Mouse (Mus musculus): ENCODE measurements around the gene Ndst4. TPM values are rescaled to one million over a fixed set of nuclear protein-coding genes. Genes with fewer than 3 reads are reported as not detected.
A peak's percentile ranks its signal among the peaks of the same experiment; 100 is the strongest.

Ndst4 gene
- polyA plus RNA-seq, 1 experiment = 4.0 TPM

DNA sequence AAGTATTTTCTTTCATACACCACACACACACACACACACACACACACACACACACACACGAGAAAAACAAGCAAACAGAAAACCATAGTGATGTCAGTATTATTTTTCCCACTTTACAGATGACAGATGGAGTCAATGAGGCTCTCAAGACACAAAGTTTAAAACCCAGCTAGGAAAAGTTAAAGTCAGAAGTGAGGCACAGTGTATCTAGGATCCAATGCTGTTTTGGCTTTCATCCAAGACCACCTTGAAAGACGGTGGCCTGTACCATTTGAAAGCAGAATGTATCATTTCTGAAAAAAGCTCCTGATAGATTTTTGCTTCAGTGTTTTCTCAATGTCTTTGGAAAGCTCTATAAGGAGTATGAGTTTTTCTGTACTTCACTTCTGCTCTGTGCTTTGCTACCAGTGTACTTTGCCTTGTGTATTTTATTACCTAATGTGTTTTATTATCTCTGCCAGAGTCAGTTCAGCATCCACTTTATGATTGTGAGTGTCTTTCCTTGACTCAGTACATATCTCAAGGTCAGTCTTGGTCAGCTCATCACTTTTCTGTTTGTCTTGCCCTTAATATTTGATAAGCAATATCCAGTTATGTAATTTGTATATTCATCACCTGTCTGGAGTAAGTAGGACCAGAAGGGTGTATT lies 257.1 kb downstream of the Ndst4 start:
- no peak for DNase-seq (ENCODE audit: low read depth)
- TF ChIP-seq CTCF (IDR thresholded peaks at IDR 0.05; ENCODE audit: borderline replicate concordance, extremely low read depth, insufficient read depth, insufficient read length) (no peak), POLR2A (IDR thresholded peaks at IDR 0.05; ENCODE audit: borderline replicate concordance, extremely low read depth, insufficient read depth, insufficient read length, poor library complexity, severe bottlenecking) (no peak)

DNA sequence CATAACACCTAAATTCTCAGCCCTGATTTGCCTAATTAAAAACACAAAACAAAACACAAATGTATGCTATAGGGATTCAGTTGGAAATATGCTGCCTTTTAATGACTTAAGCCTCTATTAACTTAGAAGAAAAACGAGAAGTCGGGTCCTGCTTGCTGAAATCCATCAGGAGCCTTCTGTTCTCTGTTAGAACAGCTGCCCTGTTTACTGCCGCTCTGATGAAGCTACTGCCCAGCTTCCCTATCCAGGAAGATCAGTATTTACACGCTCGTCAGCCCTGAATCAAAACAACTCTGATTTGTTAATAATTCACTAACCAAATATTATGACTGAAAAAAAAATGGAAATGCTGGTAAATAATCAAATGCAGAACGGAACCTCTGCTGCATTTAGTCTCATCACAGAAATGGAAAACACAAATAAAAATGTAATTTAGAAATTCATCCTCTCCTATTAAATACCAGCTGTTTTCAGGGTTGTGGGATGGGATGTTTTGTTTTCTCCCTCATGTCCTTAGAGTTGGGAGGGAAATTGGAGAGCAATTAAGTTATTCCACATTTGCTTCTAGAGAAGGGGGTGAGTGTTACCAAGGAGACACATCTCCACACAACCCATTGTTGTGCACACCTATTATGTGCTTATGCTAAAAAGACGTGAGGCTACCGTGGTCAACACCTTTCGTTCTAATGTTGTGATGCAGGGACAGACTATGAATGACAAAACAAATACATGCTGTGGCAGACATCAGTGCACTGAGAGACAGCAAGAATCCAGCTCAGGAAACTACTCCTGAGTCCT lies 270.3 kb downstream of the Ndst4 start:
- no peak for TF ChIP-seq CTCF (IDR thresholded peaks at IDR 0.05; ENCODE audit: borderline replicate concordance, extremely low read depth, insufficient read depth, insufficient read length)
- peak; percentile 54 for DNase-seq (ENCODE audit: low read depth)

DNA sequence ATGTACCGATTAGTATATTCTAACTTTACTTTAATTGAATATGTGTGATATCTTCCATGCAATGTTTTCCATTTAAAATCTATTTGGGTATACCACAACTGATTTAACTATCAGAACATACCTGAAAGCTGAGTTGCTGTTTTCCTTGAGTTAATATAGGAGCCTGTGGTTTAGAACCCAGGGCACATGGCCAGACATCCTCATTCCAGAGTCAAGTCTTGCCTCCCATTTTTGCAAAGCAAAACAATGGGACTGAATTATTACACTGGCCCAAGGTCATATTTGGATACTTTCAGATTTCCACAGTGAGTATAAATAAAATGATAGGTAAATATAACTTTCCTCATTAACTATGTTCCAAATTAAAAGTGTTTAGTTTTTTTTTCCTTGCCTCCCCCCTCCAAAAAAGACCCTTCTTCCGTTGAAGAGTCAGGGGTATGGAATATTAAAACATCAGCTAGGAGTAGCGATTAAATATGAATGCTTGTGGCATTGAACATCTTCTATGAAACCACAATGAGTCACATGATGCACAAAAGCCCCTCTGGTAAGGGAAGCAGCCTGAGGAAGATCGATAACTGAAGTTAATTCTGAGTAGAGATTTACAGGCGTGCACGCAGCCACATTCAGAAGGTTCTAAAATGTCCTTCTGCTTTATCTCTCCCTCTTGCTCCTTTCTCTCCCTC lies 271.5 kb downstream of the Ndst4 start:
- DNase-seq (ENCODE audit: low read depth) = no peak
- TF ChIP-seq CTCF (IDR thresholded peaks at IDR 0.05; ENCODE audit: borderline replicate concordance, extremely low read depth, insufficient read depth, insufficient read length) (no peak), POLR2A (IDR thresholded peaks at IDR 0.05; ENCODE audit: borderline replicate concordance, extremely low read depth, insufficient read depth, insufficient read length, poor library complexity, severe bottlenecking) (no peak)

DNA sequence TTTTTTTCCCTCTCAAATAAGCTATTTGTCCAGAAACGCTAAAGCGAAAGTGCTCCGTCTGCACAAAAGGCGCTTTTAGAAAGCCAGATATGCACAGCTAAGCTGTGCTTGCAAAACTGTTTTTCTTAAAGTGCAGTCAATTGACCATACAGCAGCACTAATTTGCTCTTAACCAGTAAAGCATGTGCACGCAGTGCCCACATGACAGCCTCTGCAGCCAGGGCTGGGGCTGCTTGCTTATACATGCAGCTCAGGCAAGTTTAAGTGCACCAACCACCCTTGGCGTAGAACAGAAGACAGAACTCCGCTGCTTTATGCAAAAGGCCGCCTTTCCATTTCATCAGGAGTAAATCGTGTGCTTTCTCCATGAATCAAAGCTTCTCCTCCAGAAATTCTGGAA lies 275.0 kb downstream of the Ndst4 start:
- TF ChIP-seq CTCF (IDR thresholded peaks at IDR 0.05; ENCODE audit: borderline replicate concordance, extremely low read depth, insufficient read depth, insufficient read length) = no peak
- TF ChIP-seq POLR2A (IDR thresholded peaks at IDR 0.05; ENCODE audit: borderline replicate concordance, extremely low read depth, insufficient read depth, insufficient read length, poor library complexity, severe bottlenecking) = no peak
- peak; percentile 85 for DNase-seq (ENCODE audit: low read depth)

DNA sequence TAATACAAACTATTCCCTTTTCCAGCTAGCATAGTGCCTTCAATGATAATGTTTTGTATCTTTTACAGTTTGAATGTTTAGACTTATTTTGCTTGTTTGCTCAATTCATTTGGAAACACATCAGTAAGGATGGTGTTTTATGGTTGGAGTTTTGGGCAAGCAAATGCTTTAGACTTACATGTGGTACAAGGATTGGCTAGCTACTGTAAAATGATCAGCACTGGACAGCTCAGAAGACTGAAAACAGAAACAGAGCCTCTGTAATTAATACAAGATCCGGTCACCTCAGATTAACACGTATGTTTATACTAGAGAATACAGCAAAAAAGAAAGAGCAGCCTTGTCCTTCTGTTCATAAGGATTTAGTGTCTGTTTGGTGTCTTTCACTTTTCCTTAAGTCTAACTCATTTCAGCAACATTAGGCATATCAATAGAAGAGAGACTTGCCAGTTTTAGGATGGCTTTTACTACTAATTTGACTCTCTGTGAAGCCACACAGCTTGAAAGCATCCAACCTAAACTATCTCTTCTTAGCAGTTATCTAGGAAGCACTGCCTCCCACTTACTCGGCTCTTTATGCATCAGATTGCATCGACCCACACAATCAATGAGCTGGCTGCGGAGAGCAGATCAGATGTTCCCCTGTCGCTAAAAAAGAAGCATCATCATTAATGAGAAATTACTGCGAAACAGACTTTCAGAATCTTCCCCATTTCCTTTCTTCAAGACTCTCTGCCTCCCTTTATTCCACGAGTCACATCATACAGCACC lies 279.8 kb downstream of the Ndst4 start:
- TF ChIP-seq POLR2A (IDR thresholded peaks at IDR 0.05; ENCODE audit: borderline replicate concordance, extremely low read depth, insufficient read depth, insufficient read length, poor library complexity, severe bottlenecking) (no peak), CTCF (IDR thresholded peaks at IDR 0.05; ENCODE audit: borderline replicate concordance, extremely low read depth, insufficient read depth, insufficient read length) (no peak)
- DNase-seq (ENCODE audit: low read depth) = no peak

DNA sequence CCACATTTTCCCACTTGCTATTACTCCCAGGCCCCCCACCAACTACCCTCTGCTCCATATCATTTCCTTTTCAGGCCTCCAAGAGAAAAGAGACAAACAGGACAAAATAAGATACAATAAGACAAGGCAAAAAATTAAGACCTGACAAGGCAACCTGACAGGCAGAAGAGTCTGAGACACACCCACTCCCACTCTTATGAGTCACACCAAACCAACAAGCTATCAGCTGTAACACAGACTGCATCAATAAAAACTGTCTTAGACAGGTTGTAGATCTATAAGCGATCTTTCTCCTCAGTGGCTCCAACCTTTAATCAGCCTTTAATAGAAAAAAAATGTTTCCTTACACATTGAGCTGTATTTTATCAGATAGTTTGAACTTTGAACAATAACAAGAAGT lies 280.7 kb downstream of the Ndst4 start:
- no peak for TF ChIP-seq CTCF (IDR thresholded peaks at IDR 0.05; ENCODE audit: borderline replicate concordance, extremely low read depth, insufficient read depth, insufficient read length)
- TF ChIP-seq POLR2A (IDR thresholded peaks at IDR 0.05; ENCODE audit: borderline replicate concordance, extremely low read depth, insufficient read depth, insufficient read length, poor library complexity, severe bottlenecking) = no peak
- DNase-seq (ENCODE audit: low read depth) = no peak

DNA sequence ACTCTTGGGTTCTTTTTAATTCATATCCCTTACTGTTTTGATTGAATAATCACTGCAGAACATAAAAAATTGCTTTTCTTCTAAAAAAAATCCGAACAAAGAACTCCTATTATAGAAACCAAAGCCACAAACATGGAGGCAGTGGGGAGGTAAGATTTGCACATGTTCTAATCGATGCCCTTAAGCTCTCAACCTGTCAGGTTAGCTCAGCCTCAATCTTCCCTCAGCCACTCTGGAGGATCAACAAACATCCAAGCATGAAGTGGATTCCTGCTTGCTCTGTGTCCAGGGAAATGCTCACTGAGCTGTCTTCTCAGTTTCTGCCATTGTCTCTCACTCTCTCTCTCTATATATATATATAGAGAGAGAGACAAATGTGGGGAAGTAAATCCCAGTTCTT lies 283.7 kb downstream of the Ndst4 start:
- DNase-seq (ENCODE audit: low read depth) = peak; percentile 37
- TF ChIP-seq CTCF (IDR thresholded peaks at IDR 0.05; ENCODE audit: borderline replicate concordance, extremely low read depth, insufficient read depth, insufficient read length) = no peak
- no peak for TF ChIP-seq POLR2A (IDR thresholded peaks at IDR 0.05; ENCODE audit: borderline replicate concordance, extremely low read depth, insufficient read depth, insufficient read length, poor library complexity, severe bottlenecking)

DNA sequence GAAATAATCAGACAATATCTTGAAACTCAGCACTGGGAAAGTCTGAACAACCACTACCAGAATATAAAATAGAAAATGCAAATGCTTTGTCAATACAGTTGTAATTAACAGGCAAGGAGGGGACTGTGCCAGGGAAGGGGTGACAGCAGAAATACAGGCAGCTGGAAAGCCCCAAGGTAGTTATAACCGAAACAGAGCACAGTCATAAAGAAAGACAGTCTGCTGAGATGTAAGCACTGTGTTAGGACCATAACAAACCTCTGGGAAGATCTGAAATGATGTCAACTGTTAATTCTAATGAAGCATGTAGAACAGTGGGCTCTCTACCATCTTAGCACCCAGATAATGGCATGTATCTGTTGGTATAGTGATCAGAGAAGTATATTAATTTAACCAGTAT lies 287.1 kb downstream of the Ndst4 start:
- TF ChIP-seq POLR2A (IDR thresholded peaks at IDR 0.05; ENCODE audit: borderline replicate concordance, extremely low read depth, insufficient read depth, insufficient read length, poor library complexity, severe bottlenecking) (no peak), CTCF (IDR thresholded peaks at IDR 0.05; ENCODE audit: borderline replicate concordance, extremely low read depth, insufficient read depth, insufficient read length) (no peak)
- DNase-seq (ENCODE audit: low read depth) = no peak

DNA sequence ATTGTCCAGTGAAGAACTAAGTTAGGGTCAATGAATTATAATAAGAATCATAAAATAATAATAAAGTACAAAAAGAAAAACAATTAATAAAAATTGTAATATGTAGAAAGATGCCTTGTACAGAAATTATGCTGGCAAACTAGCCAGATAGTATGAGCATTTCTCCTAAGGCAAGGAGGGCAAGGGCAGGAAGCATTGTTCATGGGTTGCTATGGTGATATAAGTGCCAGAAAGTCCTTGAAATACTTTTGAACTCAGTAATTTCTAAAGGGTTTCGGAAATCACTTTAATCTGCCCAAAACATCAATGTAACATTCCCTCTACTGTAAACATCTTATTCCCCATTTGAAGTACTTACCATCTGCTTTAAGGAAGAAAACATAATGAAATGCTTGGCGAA lies 319.1 kb downstream of the Ndst4 start:
- TF ChIP-seq CTCF (IDR thresholded peaks at IDR 0.05; ENCODE audit: borderline replicate concordance, extremely low read depth, insufficient read depth, insufficient read length) (no peak), POLR2A (IDR thresholded peaks at IDR 0.05; ENCODE audit: borderline replicate concordance, extremely low read depth, insufficient read depth, insufficient read length, poor library complexity, severe bottlenecking) (no peak)
- peak; percentile 5 for DNase-seq (ENCODE audit: low read depth)

DNA sequence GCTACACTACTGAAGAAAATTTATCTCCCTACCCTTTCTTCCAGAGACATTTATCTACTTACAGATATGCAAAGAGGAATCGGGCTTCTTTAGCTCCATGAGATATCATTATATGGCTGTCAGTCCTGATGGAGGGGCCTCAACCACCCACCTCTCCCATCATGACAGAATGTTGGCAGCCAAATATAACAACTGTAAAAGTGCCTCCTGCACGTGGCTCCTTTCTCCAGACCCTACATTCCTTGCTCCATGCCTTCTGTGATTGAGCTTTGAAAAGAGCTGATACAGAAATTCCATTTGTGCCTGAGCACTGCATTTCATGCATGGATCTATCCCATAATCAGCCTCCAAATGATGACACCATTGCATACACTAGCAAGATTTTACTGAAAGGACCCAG lies 331.1 kb downstream of the Ndst4 start:
- DNase-seq (ENCODE audit: low read depth) = no peak
- TF ChIP-seq CTCF (IDR thresholded peaks at IDR 0.05; ENCODE audit: borderline replicate concordance, extremely low read depth, insufficient read depth, insufficient read length) (no peak), POLR2A (IDR thresholded peaks at IDR 0.05; ENCODE audit: borderline replicate concordance, extremely low read depth, insufficient read depth, insufficient read length, poor library complexity, severe bottlenecking) (no peak)

Measured in brain, embryonic 14.5 days (tissue).